Mouse (Mus musculus) olfactory bulb, adult 2 months (tissue): ENCODE measurements around the gene Tuba1b. TPM values are rescaled to one million over a fixed set of nuclear protein-coding genes. Genes with fewer than 3 reads are reported as not detected.

Experiments used
- H3K27ac ChIP-seq: fragments of 200-500 bp; 2 replicates; pipeline ENCODE4 v1.5.1; 2012; ENCODE audit warnings: low read depth, low read length; ENCODE audit not compliant: insufficient read depth
- H3K4me1 ChIP-seq: fragments of 200-500 bp; 2 replicates; pipeline ENCODE4 v1.6.1; 2012; ENCODE audit warnings: low read length; ENCODE audit not compliant: control insufficient read depth, insufficient read depth
- H3K4me3 ChIP-seq: fragments of 200-500 bp; 2 replicates; pipeline ENCODE4 v1.5.1; 2012; ENCODE audit warnings: mild to moderate bottlenecking, low read depth, low read length, moderate library complexity; ENCODE audit not compliant: insufficient read depth
- CTCF ChIP-seq: fragments of 200-500 bp; IDR thresholded peaks from 2 replicates; pipeline ENCODE4 v1.5.1; 2012; ENCODE audit warnings: low read depth, mild to moderate bottlenecking, low read length, moderate library complexity; ENCODE audit not compliant: insufficient read depth
- POLR2A ChIP-seq: fragments of 200-500 bp; IDR thresholded peaks from 2 replicates; pipeline ENCODE4 v1.6.1; 2012; ENCODE audit warnings: mild to moderate bottlenecking, low read depth, low read length, moderate library complexity; ENCODE audit not compliant: insufficient read depth
- WGBS: fragments of 180-500 bp; shearing (Covaris S2); methylation state at CpG from one replicate; pipeline ENCODE4 v1.1.7; 2018; 5-methylcytosine and 5-hydroxymethylcytosine counted together
- polyA plus RNA-seq: library from polyadenylated mRNA; stranded (reverse); fragments of >200 nt; gene quantifications from 2 replicates; pipeline ENCODE4 v1.2.4, GENCODE M21; 2012; ENCODE audit warnings: low replicate concordance; ENCODE audit not compliant: missing spikeins, insufficient read depth, insufficient read length

The Tuba1b gene
- polyA plus RNA-seq, 1 experiment = 649 TPM

- TF ChIP-seq CTCF = no peak
- no peak for TF ChIP-seq POLR2A
- 13% methylated on average over 41 of the region's 41 CpGs for WGBS
- peaks cover 32% of the 10 kb centered on the region for H3K4me1 ChIP-seq
- peak overlapping the region; percentile 1 for H3K4me3 ChIP-seq
- H3K27ac ChIP-seq = no peak overlapping the region
Measured at GRCm38 (mm10) chr15:98895635-98896589, 38.5 kb downstream of the Tuba1b start.

GRCm38 (mm10) chr15:98894746-98895634 is 39.4 kb downstream of the Tuba1b start:
- Histone ChIP-seq H3K27ac (no peak overlapping the region), H3K4me3 (peak overlapping the region; percentile 1; the same call in 1 of the 2 replicates), H3K4me1 (peaks cover 32% of the 10 kb centered on the region)
- TF ChIP-seq POLR2A = no peak
- TF ChIP-seq CTCF = no peak
- 25% methylated on average over 38 of the region's 38 CpGs for WGBS

- Histone ChIP-seq H3K27ac (no peak within 1 kb of the TSS), H3K4me1 (peaks cover 32% of the 10 kb centered on the region), H3K4me3 (peak within 1 kb of the TSS; percentile 44)
- TF ChIP-seq POLR2A (no peak), CTCF (peak; percentile 17; the same call in 1 of the 2 replicates)
- WGBS = under 1% methylated on average over 77 of the region's 77 CpGs
Measured at GRCm38 (mm10) chr15:98893940-98894745, 40.2 kb downstream of the Tuba1b start, which contains the start of gene Rhebl1. Rhebl1 (minus strand) TSS chr15:98894540.

GRCm38 (mm10) chr15:98893036-98893435 is 41.3 kb downstream of the Tuba1b start:
- 85% methylated on average over 4 of the region's 4 CpGs for WGBS
- TF ChIP-seq CTCF (no peak), POLR2A (no peak)

GRCm38 (mm10) chr15:98891907-98892606 is 42.3 kb downstream of the Tuba1b start:
- TF ChIP-seq POLR2A (no peak), CTCF (no peak)
- H3K4me3 ChIP-seq = no peak overlapping the region
- no peak overlapping the region for H3K27ac ChIP-seq
- 40% methylated on average over 6 of the region's 6 CpGs for WGBS
- peaks cover 26% of the 10 kb centered on the region for H3K4me1 ChIP-seq

More at GRCm38 (mm10) chr15:98893036-98893435, 41.3 kb downstream of the Tuba1b start:
- Histone ChIP-seq H3K4me3 (no peak overlapping the region), H3K4me1 (peaks cover 29% of the 10 kb centered on the region), H3K27ac (no peak overlapping the region)

GRCm38 (mm10) chr15:98891198-98891742 is 43.1 kb downstream of the Tuba1b start:
- peaks cover 26% of the 10 kb centered on the region for H3K4me1 ChIP-seq
- WGBS = 22% methylated on average over 19 of the region's 19 CpGs
- H3K27ac ChIP-seq = no peak overlapping the region
- no peak overlapping the region for H3K4me3 ChIP-seq
- TF ChIP-seq CTCF = no peak
- no peak for TF ChIP-seq POLR2A

- WGBS = 76% methylated on average over 7 of the region's 7 CpGs
- no peak for TF ChIP-seq CTCF
- TF ChIP-seq POLR2A = no peak
- no peak overlapping the region for H3K27ac ChIP-seq
- no peak overlapping the region for H3K4me3 ChIP-seq
- H3K4me1 ChIP-seq = peaks cover 2% of the 10 kb centered on the region; the same call in 1 of the 2 replicates
Measured at GRCm38 (mm10) chr15:98887526-98887925, 46.8 kb downstream of the Tuba1b start.
